Mouse (Mus musculus): ENCODE measurements around the gene Popdc2.
"Not testable (repeated sequence)": the region's sequence is repeated elsewhere in the genome, so short reads cannot be mapped to it uniquely, and the experiment has no call there.

The Popdc2 gene

GRCm38 (mm10) chr16:38361933-38362332 is at the start of gene Popdc2:
Gene Popdc2, plus strand, starts transcription at chr16:38362209.
- no peak for DNase-seq

- no peak for DNase-seq
Measured at GRCm38 (mm10) chr16:38318492-38318891, 43.5 kb upstream of the Popdc2 start.

GRCm38 (mm10) chr16:38319087-38319486 is 42.9 kb upstream of the Popdc2 start:
- no peak for DNase-seq

GRCm38 (mm10) chr16:38321452-38321935 is 40.5 kb upstream of the Popdc2 start:
- DNase-seq, result peak; percentile 71

DNA sequence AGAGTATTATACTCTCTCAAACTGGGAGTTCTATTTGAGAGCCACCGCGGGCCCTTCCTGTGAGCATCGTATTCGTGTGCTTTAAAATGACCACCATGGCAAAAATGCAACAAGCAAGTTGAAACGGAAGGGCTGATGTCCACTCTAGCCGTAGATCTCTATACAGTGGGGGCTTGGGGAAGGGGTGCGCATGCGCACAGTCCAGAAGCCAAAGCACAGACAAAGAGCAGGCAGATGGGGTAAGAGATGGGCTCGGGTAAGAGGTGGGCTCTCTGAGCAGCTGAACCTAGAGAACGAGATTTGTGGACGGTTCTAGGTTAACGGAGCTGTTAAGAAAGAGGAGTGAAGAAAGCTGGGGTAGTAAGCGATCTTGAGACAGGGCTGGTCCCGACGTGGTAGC is 37.7 kb upstream of the Popdc2 start:
- DNase-seq, result no peak

- DNase-seq, result no peak
Measured at GRCm38 (mm10) chr16:38326778-38327397, 35.1 kb upstream of the Popdc2 start.

GRCm38 (mm10) chr16:38329340-38329739 is 32.7 kb upstream of the Popdc2 start:
- no peak for DNase-seq

DNA sequence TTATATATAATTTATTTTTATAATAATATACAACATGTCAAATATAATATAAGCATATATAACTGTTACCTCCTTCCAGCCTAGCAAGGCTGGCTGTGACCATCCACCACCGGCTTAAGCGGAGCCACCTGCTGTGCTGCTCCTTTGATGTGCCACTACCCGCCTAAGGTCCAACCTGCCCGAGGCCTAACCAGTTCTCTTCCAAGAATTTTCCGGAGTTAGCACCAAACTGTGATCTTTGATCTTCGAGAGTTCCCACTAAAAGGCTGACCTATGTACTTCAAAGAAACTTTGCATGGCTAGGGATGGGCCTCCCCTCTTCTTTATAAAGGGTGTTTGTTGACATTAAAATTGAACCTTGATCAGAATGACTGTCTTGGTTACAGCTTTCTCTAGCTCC is 27.6 kb upstream of the Popdc2 start:
- no peak for DNase-seq

GRCm38 (mm10) chr16:38338077-38338476 is 23.9 kb upstream of the Popdc2 start:
- DNase-seq, result not testable (repeated sequence)

- DNase-seq, result peak; percentile 71
Measured at GRCm38 (mm10) chr16:38341396-38342324, 20.3 kb upstream of the Popdc2 start, which contains the start of gene Maats1. Gene Maats1, minus strand, starts transcription at chr16:38342143.

GRCm38 (mm10) chr16:38344941-38345725 is 16.9 kb upstream of the Popdc2 start:
- no peak for DNase-seq

DNA sequence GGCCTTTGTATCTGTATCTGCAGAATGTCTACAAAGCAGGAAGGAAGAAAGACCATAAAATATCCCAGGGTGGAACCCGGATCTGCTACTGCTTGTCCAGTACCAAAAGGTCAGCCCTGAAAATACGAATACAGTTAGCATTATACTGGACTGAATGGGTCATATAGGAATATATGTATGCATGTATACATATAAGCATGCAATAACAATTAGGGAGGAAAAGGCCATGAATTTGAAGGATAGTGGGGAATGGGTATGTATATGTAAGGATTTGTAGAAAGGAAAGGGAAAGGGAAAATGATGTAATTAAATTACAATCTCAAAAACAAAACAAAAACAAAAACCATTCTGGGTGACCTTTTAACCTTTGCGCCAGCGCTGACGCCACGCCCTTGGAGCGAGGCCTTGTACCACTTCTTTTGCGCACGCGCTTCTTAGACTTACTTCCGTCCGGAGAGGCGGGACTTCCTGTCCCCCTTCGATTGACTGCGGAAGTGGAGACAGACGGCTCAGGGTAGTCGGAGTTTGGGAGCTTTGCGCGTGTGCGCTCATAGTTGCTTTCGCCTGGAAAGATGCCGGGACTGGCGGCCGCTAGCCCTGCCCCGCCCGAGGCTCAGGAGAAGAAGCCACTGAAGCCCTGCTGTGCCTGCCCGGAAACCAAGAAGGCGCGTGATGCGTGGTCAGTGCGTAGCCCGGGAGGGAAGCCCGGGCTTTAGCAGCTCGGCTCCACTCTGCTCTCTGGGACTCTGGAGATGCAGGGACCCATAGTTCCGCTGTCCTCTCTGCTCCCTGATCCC is 15.3 kb upstream of the Popdc2 start, which contains the start of the genes Cox17 and Gm21987:
Cox17 (plus strand) TSS at position 463 of the 797 bp plus-strand sequence.
Gm21987 (plus strand) TSS at position 512 of the 797 bp plus-strand sequence.
- DNase-seq, result peak; percentile 83

GRCm38 (mm10) chr16:38347588-38347987 is 14.4 kb upstream of the Popdc2 start:
- DNase-seq, result no peak

DNA sequence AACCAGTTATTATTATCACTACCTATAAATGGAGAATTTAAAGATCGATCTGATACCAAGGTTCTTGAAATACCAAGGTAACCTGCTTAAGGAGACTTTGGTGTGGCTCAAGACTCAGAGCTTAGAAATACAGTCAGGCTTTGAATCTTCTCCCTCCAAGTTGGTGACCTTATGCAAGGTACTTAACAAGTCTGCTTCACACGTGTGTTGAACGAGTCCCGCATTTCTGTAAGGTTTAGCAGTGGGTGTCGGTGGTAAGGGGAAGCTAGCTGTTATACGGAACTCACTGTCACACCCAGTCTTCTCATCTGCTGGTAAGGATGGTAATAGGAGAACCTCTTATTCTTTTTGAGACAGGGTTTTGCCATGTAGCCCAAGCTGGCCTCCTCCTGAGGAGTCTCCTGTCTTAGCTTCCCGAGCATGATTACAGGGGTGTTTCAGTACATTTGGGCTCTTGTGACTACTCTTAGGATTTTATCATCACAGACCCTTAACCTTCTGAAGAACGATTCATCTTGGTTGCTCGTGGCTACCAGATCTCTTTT is 13.7 kb upstream of the Popdc2 start:
- no peak for DNase-seq

DNA sequence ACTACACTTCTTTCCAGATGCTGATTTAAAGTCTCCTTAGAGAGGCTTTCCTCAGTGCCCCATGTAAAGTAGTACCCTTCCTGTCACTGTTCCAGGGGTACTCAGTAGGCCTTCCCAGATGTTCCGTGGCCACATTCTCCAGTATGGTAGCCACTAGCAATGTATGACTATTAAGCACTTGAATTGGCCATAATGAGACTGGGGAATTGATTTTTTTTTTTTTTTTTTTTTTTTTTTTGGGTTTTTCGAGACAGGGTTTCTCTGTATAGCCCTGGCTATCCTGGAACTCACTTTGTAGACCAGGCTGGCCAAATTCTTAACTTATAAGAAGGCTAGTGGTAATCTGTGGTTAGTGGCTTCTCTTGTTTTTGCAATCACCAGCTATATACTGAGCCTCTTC is 12.1 kb upstream of the Popdc2 start:
- no peak for DNase-seq

- no peak for DNase-seq
Measured at GRCm38 (mm10) chr16:38350361-38350855, 11.6 kb upstream of the Popdc2 start.

GRCm38 (mm10) chr16:38350939-38351338 is 11.1 kb upstream of the Popdc2 start:
- DNase-seq, result no peak

DNA sequence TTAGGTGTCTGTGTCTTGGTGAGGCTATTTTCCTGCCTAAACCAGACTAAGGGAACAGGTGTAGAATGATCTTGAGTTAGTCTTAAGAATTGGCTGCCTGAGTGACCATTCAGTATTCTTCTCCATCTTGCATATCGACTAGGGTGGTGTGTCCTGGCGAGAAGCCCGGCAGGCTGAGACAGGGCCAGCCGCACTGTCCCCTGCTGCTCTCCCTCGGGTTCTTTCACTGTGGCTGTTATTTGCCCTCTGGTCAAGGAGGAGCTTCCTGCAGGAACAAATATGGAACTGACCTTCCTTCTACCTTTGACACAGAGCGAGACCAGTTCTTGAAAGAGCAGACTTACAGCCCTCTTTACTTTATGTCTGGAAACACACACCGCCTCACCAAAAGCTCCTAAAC is 10.0 kb upstream of the Popdc2 start:
- no peak for DNase-seq

DNA sequence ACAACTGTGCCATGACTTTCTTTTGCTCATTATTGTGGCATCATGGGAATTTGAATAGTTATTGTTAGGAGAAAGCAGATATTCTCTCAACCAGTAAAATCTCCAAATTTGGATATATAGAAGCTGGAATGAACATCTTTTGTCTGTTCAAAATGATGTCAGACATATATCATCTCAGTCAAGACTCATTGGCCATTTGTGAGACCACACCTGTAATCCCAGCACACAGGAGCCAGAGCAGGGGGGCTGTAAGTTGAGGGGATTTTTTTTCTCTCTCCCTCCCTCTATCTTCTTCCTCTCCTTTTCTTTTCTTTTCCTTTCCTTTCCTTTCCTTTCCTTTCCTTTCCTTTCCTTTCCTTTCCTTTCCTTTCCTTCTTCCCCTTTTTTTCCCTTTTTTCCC is 9.2 kb upstream of the Popdc2 start:
- no peak for DNase-seq

DNA sequence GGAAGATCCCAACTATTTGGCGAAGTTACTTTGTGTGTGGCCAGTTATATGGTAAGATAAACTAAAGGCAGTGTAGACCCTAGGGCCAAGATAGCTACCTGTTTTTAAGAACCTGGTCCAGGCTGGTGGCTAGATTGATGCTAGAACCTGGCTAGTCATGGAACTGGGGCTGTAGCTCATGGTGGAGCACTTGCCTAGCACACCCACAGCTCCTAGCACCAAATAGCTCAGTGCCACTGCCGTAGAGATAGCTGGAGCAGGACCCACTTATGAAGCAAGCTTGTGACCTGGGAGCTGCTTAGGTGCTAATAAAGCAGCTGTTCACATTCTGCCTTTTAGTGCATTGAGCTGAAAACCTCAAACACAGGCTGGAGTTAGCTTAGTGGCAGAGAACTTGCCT is 8.4 kb upstream of the Popdc2 start:
- DNase-seq, result no peak

DNA sequence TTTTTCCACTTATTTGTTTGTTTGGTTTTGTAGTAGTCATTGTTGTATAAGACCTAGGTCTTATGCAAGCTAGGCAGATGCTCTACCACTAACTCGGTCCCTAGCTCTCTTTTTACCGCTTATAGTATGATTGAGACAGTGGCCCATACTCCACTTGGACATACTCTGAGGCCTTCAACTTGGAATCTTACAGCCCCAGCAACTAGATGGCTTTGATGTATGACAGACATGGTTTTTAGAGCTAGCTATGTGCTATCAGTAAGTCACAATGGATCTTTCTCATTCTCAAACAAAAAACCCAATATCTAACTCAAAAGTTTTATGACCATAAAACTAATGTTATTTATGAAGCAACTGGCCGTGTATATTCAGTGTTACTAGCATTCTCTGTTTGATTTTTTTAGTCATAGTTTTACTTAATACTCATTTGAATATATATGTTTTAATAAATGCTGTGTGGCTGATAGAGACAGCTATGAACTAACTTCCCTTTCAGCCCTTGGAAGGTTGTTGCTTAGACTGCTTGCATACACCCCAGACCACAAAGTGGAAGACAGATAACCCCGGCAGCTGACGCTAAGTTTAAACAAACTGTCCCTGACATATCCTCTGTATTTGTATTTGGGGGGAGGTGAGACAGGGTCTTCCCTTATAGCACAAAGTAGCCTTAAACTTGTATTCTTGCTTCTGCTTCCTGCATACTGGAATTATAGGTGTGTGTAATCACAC is 7.7 kb upstream of the Popdc2 start:
- no peak for DNase-seq
